Mouse (Mus musculus): ENCODE data around the gene Cfap52.

DNA sequence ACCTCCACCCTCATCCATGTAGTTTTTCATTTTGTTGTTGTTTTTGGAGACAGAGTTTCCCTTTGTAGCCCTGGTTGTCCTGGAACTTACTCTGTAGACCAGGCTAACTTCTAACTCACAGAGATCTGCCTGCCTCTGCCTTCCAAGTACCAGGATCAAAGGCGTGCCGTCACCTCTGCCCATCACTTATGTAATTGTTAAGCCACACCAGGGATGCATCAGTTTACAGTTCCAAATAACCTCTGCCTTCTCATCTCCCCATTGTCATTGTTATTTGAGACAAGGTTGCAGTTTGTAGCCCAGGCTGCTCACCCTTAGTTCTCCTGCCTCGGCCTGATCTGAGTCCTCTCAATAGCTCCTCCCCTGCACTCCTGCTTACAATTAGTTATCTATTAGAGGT lies 33.3 kb downstream of the Cfap52 start:
- TF ChIP-seq CTCF (IDR thresholded peaks at IDR 0.05; ENCODE audit: control insufficient read depth, insufficient read depth, insufficient read length) (no peak), USF1 (IDR thresholded peaks at IDR 0.05; ENCODE audit: low read depth) (no peak)

All from C2C12 (cell line).